Mouse (Mus musculus): ENCODE results near the gene Pfkfb3.

DNA sequence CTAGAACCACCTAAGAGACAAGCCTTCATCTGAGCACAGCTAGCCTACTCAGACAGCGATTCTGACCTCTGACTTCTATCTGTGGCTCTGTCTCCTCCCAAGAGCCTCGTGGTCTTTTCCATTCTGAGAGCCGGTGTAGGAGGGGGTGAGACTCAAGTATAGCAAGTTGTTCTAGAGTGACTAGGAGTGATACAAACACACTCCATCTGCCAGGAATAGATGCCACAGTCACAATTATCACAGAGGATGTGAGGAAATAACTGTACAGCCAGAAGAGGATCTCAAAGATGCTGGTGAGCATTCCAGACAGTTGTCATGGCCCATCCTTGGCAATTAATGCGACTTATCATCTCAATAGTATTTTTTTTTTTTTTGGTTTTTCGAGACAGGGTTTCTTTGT is 129.6 kb downstream of the Pfkfb3 start:
- TF ChIP-seq CTCF (conservative IDR thresholded peaks at IDR 0.05; ENCODE audit: insufficient read depth, insufficient read length, low read depth, low read length) = no peak
- no peak for TF ChIP-seq POLR2A (IDR thresholded peaks at IDR 0.05; ENCODE audit: low read depth, low read length)
